Mouse (Mus musculus) cerebellum, adult 2 months (tissue): Measurements from ENCODE around the gene Spns1.

Source experiments
- CTCF ChIP-seq: fragments of 200-500 bp; IDR thresholded peaks from 2 replicates; pipeline ENCODE4 v1.5.1; 2011; ENCODE audit warnings: low read depth, mild to moderate bottlenecking, control low read depth, low read length, moderate library complexity, borderline replicate concordance; ENCODE audit not compliant: insufficient read depth
- POLR2A ChIP-seq: fragments of 200-500 bp; IDR thresholded peaks from 2 replicates; pipeline ENCODE4 v1.6.1; 2011; ENCODE audit warnings: low read length, control low read depth, borderline replicate concordance; ENCODE audit not compliant: insufficient read depth

GRCm38 (mm10) chr7:126369393-126369792 is 7.9 kb downstream of the Spns1 start, which contains the start of gene Lat:
- TF ChIP-seq CTCF (no peak), POLR2A (no peak)
